Mouse (Mus musculus) liver, embryonic 14.5 days (tissue): ENCODE data around the gene Hist1h2bk.

Source experiments
- CTCF ChIP-seq: IDR thresholded peaks from 2 replicates; pipeline ENCODE4 v1.5.1; 2016; ENCODE audit warnings: antibody characterized with exemption, low read depth, control low read depth
- EP300 ChIP-seq: IDR thresholded peaks from 2 replicates; pipeline ENCODE4 v1.6.1; 2016; ENCODE audit warnings: antibody characterized with exemption, low read depth

GRCm38 (mm10) chr13:22029928-22030327 is 5.7 kb upstream of the Hist1h2bk start:
- TF ChIP-seq CTCF (no peak), EP300 (no peak)
